Mouse (Mus musculus) small intestine, adult 2 months (tissue): ENCODE results near the gene Tut7. TPM values are rescaled to one million over a fixed set of nuclear protein-coding genes. Genes with fewer than 3 reads are reported as not detected.
"Not testable (repeated sequence)": the region's sequence is repeated elsewhere in the genome, so short reads cannot be mapped to it uniquely, and the experiment has no call there.

ENCODE experiments used
- H3K27ac ChIP-seq: fragments of 200-500 bp; 2 replicates; pipeline ENCODE4 v1.5.1; 2012; ENCODE audit warnings: low read depth, low read length, control low read depth, inconsistent platforms; ENCODE audit not compliant: insufficient read depth
- H3K27me3 ChIP-seq: fragments of 200-500 bp; 2 replicates; pipeline ENCODE4 v1.6.1; 2012; ENCODE audit warnings: mild to moderate bottlenecking, moderate library complexity, low read length, inconsistent platforms; ENCODE audit not compliant: control insufficient read depth, insufficient read depth
- H3K36me3 ChIP-seq: fragments of 200-500 bp; 2 replicates; pipeline ENCODE4 v1.6.1; 2012; ENCODE audit warnings: mild to moderate bottlenecking, low read length, control low read depth, inconsistent platforms; ENCODE audit not compliant: control insufficient read depth, insufficient read depth
- H3K4me1 ChIP-seq: fragments of 200-500 bp; 2 replicates; pipeline ENCODE4 v1.6.1; 2012; ENCODE audit warnings: low read length, inconsistent platforms, mixed read lengths; ENCODE audit not compliant: control insufficient read depth, insufficient read depth, insufficient read length
- H3K4me3 ChIP-seq: fragments of 200-500 bp; 2 replicates; pipeline ENCODE4 v1.5.1; 2012; ENCODE audit warnings: low read depth, mild to moderate bottlenecking, control low read depth, inconsistent platforms, low read length, moderate library complexity
- CTCF ChIP-seq: fragments of 200-500 bp; IDR thresholded peaks from 2 replicates; pipeline ENCODE4 v1.5.1; 2012; ENCODE audit warnings: low read depth, mild to moderate bottlenecking, control low read depth, inconsistent platforms, low read length, moderate library complexity, mixed read lengths; ENCODE audit not compliant: insufficient replicate concordance, insufficient read length; ENCODE audit errors: extremely low read depth
- POLR2A ChIP-seq: fragments of 200-500 bp; IDR thresholded peaks from 2 replicates; pipeline ENCODE4 v1.6.1; 2012; ENCODE audit warnings: low read depth, mild to moderate bottlenecking, control low read depth, inconsistent platforms, low read length, moderate library complexity
- WGBS: fragments of 180-500 bp; shearing (Covaris S2); methylation state at CpG from one replicate; pipeline ENCODE4 v1.1.7; 2018; 5-methylcytosine and 5-hydroxymethylcytosine counted together
- polyA plus RNA-seq: library from polyadenylated mRNA; depleted of rRNA; stranded (reverse); fragments of >200 nt; gene quantifications from 2 replicates; pipeline ENCODE4 v1.2.3, GENCODE M21; 2012

Gene Tut7
- polyA plus RNA-seq, 1 experiment, result 33.3 TPM

- Histone ChIP-seq H3K27me3 (no peaks in the 10 kb centered on the region), H3K4me1 (no peaks in the 10 kb centered on the region), H3K4me3 (no peak overlapping the region), H3K36me3 (peaks cover 83% of the 10 kb centered on the region), H3K27ac (no peak overlapping the region)
- TF ChIP-seq CTCF (no peak), POLR2A (no peak)
- 97% methylated on average over 1 of the region's 1 CpGs for WGBS
These were observed 24.6 kb downstream of the Tut7 start for GRCm38 (mm10) chr13:59798306-59798705.

DNA sequence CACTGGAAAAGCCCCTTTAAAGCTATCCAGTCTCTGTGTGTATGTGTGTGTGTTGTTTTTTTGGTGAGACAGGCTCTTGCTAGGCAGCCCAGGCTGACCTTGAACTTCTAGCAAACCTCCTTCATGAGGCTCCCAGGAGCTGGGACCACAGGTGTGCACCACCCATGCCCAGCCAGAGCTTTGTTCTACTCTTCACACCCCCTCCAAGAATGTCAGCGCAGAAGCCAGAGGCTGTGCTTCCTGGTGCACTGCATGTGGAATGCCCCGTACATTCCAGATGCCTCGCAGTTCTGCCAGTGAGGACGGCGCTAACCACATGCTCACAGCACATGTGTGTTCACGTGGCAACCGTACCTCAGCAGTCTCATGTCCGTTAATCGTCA is 26.5 kb downstream of the Tut7 start:
- Histone ChIP-seq H3K4me3 (no peak overlapping the region), H3K36me3 (peaks cover 76% of the 10 kb centered on the region), H3K4me1 (no peaks in the 10 kb centered on the region), H3K27me3 (no peaks in the 10 kb centered on the region), H3K27ac (no peak overlapping the region)
- TF ChIP-seq CTCF (no peak), POLR2A (no peak)
- 93% methylated on average over 9 of the region's 9 CpGs for WGBS

- H3K4me3 ChIP-seq, result no peak overlapping the region
- TF ChIP-seq POLR2A (no peak), CTCF (no peak)
- no peak overlapping the region for H3K27ac ChIP-seq
- WGBS, result 76% methylated on average over 6 of the region's 6 CpGs
- peaks cover 77% of the 10 kb centered on the region for H3K36me3 ChIP-seq
- H3K27me3 ChIP-seq, result no peaks in the 10 kb centered on the region
- H3K4me1 ChIP-seq, result no peaks in the 10 kb centered on the region
These were observed 27.0 kb downstream of the Tut7 start for GRCm38 (mm10) chr13:59795807-59796465.

DNA sequence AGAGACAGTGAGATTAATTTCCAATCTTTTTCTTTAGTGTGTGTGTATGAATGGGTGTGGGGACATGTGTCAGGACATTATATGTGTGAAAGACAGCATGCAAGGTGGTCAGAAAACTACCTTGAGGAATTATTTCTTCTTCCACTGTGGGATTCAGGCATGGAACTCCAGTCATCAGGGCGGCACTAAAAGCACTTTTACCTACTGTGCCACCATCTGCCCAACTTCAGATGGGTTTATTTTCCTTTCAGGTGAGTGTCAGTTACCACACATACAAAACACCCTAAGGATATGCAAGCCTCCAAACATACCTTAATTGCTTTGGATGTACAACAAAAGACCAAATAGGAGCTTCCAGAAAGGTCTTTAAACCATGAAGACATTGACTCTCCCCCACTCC is 28.2 kb downstream of the Tut7 start:
- no peaks in the 10 kb centered on the region for H3K27me3 ChIP-seq
- no peak overlapping the region for H3K4me3 ChIP-seq
- no peak overlapping the region for H3K27ac ChIP-seq
- peaks cover 78% of the 10 kb centered on the region for H3K36me3 ChIP-seq
- no peak for TF ChIP-seq CTCF
- TF ChIP-seq POLR2A, result no peak
- no peaks in the 10 kb centered on the region for H3K4me1 ChIP-seq
- WGBS, result 94% methylated on average over 1 of the region's 1 CpGs

- Histone ChIP-seq H3K36me3 (peaks cover 86% of the 10 kb centered on the region), H3K4me3 (no peak within 1 kb of the TSS), H3K4me1 (no peaks in the 10 kb centered on the region), H3K27me3 (no peaks in the 10 kb centered on the region), H3K27ac (no peak within 1 kb of the TSS)
- no peak for TF ChIP-seq CTCF
- 81% methylated on average over 7 of the region's 7 CpGs for WGBS
These were observed 40.8 kb downstream of the Tut7 start, which contains the start of gene Gm49354 for GRCm38 (mm10) chr13:59782145-59782544. Gm49354 (minus strand) TSS chr13:59782245.

DNA sequence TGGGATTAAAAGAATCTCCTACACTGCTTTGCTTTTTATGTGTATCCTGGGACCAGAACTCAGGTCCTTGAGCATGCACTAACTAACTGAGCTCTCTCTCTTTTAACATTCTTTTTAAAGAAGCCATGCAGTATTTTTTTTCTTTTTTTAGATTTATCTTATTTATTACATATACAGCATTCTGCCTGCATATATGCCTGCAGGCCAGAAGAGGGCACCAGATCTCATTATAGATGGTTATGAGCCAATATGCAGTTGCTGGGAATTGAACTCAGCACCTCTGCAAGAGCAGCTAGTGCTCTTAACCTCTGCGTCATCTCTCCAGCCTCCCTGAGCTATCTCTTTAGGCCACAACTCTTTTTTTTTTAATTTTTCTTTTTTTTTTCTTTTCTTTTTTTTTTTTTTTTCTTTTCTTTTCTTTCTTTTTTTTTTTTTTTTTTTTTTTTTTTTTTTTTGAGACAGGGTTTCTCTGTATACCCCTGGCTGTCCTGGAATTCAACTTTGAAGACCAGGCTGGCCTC is 43.1 kb downstream of the Tut7 start:
- not testable (repeated sequence) for H3K4me3 ChIP-seq, H3K27me3 ChIP-seq, H3K27ac ChIP-seq, H3K4me1 ChIP-seq
- 98% methylated on average over 1 of the region's 1 CpGs for WGBS
- peaks cover 85% of the 10 kb centered on the region for H3K36me3 ChIP-seq

GRCm38 (mm10) chr13:59779213-59779612 is 43.7 kb downstream of the Tut7 start:
- TF ChIP-seq CTCF, result no peak
- no peak for TF ChIP-seq POLR2A
- Histone ChIP-seq H3K4me3 (no peak overlapping the region), H3K4me1 (no peaks in the 10 kb centered on the region), H3K36me3 (peaks cover 82% of the 10 kb centered on the region), H3K27ac (no peak overlapping the region), H3K27me3 (no peaks in the 10 kb centered on the region)
- 75% methylated on average over 4 of the region's 4 CpGs for WGBS
